Mouse (Mus musculus) forebrain, embryonic 14.5 days (tissue): ENCODE measurements around the gene Cyp11a1. TPM values are rescaled to one million over a fixed set of nuclear protein-coding genes. Genes with fewer than 3 reads are reported as not detected.

Source experiments
- ATAC-seq: fragments of 200-750 bp; cut with Nextera tagmentation; 2 replicates; pipeline ENCODE4 v1.8.0; 2017; ENCODE audit warnings: mild to moderate bottlenecking, moderate library complexity
- DNase-seq: peaks from one replicate; pipeline ENCODE4 v3.0.0-alpha.2; 2015; ENCODE audit warnings: low spot score
- H3K27ac ChIP-seq: fragments of 300-500 bp; sonication (generic); 2 replicates; pipeline ENCODE4 v1.5.1; 2014; ENCODE audit warnings: low read depth, mild to moderate bottlenecking, control low read depth, low read length, moderate library complexity
- H3K27me3 ChIP-seq: fragments of 300-500 bp; sonication (generic); replicated peaks from 2 replicates; pipeline ENCODE4 v1.6.1; 2014; ENCODE audit warnings: low read length, control low read depth, mixed read lengths; ENCODE audit not compliant: control insufficient read depth, insufficient read depth
- H3K36me3 ChIP-seq: fragments of 300-500 bp; sonication (generic); 2 replicates; pipeline ENCODE4 v1.6.1; 2014; ENCODE audit warnings: low read length, control low read depth; ENCODE audit not compliant: control insufficient read depth, insufficient read depth
- H3K4me1 ChIP-seq: fragments of 300-500 bp; sonication (generic); 2 replicates; pipeline ENCODE4 v1.6.1; 2014; ENCODE audit warnings: antibody characterized with exemption, low read length, control low read depth; ENCODE audit not compliant: control insufficient read depth, insufficient read depth
- H3K4me2 ChIP-seq: fragments of 300-500 bp; sonication (generic); 2 replicates; pipeline ENCODE4 v1.6.1; 2014; ENCODE audit warnings: mild to moderate bottlenecking, control low read depth, low read length
- H3K4me3 ChIP-seq: fragments of 300-500 bp; sonication (generic); 2 replicates; pipeline ENCODE4 v1.5.1; 2014; ENCODE audit warnings: low read depth, low read length, control low read depth
- H3K9ac ChIP-seq: fragments of 300-500 bp; sonication (generic); 2 replicates; pipeline ENCODE4 v1.6.1; 2014; ENCODE audit warnings: mild to moderate bottlenecking, low read length, control low read depth, moderate library complexity
- H3K9me3 ChIP-seq: fragments of 300-500 bp; sonication (generic); replicated peaks from 2 replicates; pipeline ENCODE4 v1.6.1; 2016; ENCODE audit warnings: low read length, control low read depth, mixed read lengths; ENCODE audit not compliant: control insufficient read depth
- WGBS: fragments of 180-500 bp; shearing (Covaris S2); extraction: QIAGEN DNeasy Blood & Tissue Kit; methylation state at CpG from one replicate; pipeline ENCODE4 v1.1.7; 2014; 5-methylcytosine and 5-hydroxymethylcytosine counted together
- polyA plus RNA-seq: library from polyadenylated mRNA; unstranded; fragments of >200 nt; fragmentation: Nextera tagmentation; extraction: Ambion mirVana; gene quantifications from 2 replicates; pipeline ENCODE4 v1.2.1, GENCODE M21; 2014

Cyp11a1 gene
- polyA plus RNA-seq, 1 experiment from 2014 or later = 0.15 TPM

- Histone ChIP-seq H3K4me1 (peaks cover 44% of the 10 kb centered on the region), H3K4me2 (no peak overlapping the region), H3K4me3 (no peak overlapping the region), H3K27me3 (no peaks in the 10 kb centered on the region), H3K36me3 (no peaks in the 10 kb centered on the region), H3K27ac (peak overlapping the region; percentile 53), H3K9ac (peak overlapping the region; percentile 37; the same call in 1 of the 2 replicates), H3K9me3 (no peaks in the 10 kb centered on the region)
- ATAC-seq = no peak
- WGBS = 46% methylated on average over 3 of the region's 3 CpGs
- DNase-seq = no peak
Measured at GRCm38 (mm10) chr9:58053544-58053943, 47.3 kb downstream of the Cyp11a1 start.

DNA sequence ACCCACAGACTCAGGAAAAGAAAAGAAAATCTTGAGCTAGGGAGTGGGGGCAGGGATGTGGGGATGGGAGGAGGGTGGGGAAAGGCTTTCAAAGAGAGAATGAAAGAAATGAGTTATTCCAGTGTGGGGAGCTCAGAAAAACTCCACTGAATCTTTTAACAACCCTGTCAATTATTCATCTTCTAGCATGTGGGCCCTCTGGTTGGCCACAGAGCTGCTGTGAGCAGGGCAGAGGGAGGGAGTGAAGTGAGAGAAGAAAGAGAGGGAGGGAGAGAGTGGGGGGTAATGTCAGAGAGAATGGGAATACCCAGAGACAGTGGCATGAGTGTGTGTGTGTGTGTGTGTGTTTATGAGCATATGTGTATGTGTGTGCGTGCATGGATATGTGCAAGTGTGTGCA lies 47.8 kb downstream of the Cyp11a1 start:
- Histone ChIP-seq H3K9me3 (no peaks in the 10 kb centered on the region), H3K36me3 (no peaks in the 10 kb centered on the region), H3K4me1 (peaks cover 39% of the 10 kb centered on the region), H3K27me3 (no peaks in the 10 kb centered on the region), H3K27ac (peak overlapping the region; percentile 53; the same call in 1 of the 2 replicates), H3K4me3 (no peak overlapping the region), H3K9ac (no peak overlapping the region), H3K4me2 (no peak overlapping the region)
- WGBS = 71% methylated on average over 1 of the region's 1 CpGs
- peak; percentile 15; the same call in 1 of the 2 replicates for ATAC-seq
- no peak for DNase-seq

DNA sequence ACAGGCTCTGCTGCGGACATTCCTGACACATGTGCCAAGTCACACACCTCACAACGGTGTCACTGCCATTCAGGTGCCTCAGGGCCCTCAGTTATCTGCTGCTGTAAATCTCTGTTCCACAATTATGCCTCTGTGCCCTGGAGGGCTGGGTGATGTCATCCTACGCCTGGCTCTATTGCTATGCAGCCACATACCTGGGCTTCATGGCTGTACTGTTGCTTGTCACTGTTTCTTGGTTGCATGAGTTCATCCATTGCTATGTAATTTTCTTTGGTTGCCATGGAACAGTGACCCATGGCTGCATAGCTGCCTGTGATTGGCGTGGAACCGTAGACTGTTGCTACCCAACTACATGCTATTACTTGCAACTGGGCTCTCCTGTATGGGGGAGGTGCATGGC lies 49.5 kb downstream of the Cyp11a1 start:
- H3K9ac ChIP-seq = no peak overlapping the region
- WGBS = 78% methylated on average over 5 of the region's 5 CpGs
- H3K9me3 ChIP-seq = no peaks in the 10 kb centered on the region
- H3K4me1 ChIP-seq = peaks cover 40% of the 10 kb centered on the region
- no peaks in the 10 kb centered on the region for H3K36me3 ChIP-seq
- 0 out of 2 replicates have a peak overlapping the region, but pooled peaks have one; percentile 39 for H3K27ac ChIP-seq
- no peaks in the 10 kb centered on the region for H3K27me3 ChIP-seq
- no peak for ATAC-seq
- no peak overlapping the region for H3K4me2 ChIP-seq
- no peak overlapping the region for H3K4me3 ChIP-seq
- no peak for DNase-seq

GRCm38 (mm10) chr9:58059920-58060319 lies 53.7 kb downstream of the Cyp11a1 start:
- 50% methylated on average over 1 of the region's 1 CpGs for WGBS
- H3K4me2 ChIP-seq = no peak overlapping the region
- H3K9ac ChIP-seq = no peak overlapping the region
- ATAC-seq = no peak
- no peaks in the 10 kb centered on the region for H3K9me3 ChIP-seq
- no peak for DNase-seq
- no peaks in the 10 kb centered on the region for H3K36me3 ChIP-seq
- no peaks in the 10 kb centered on the region for H3K27me3 ChIP-seq
- no peak overlapping the region for H3K4me3 ChIP-seq
- peaks cover 50% of the 10 kb centered on the region for H3K4me1 ChIP-seq
- H3K27ac ChIP-seq = peak overlapping the region; percentile 75

GRCm38 (mm10) chr9:58060677-58061667 lies 54.8 kb downstream of the Cyp11a1 start:
- DNase-seq = peak; percentile 69
- Histone ChIP-seq H3K36me3 (no peaks in the 10 kb centered on the region), H3K9ac (peak overlapping the region; percentile 13), H3K27ac (peak overlapping the region; percentile 75), H3K4me1 (peaks cover 53% of the 10 kb centered on the region), H3K4me2 (no peak overlapping the region), H3K27me3 (no peaks in the 10 kb centered on the region), H3K9me3 (no peaks in the 10 kb centered on the region), H3K4me3 (no peak overlapping the region)
- ATAC-seq = peak; percentile 66
- WGBS = 6% methylated on average over 23 of the region's 23 CpGs

DNA sequence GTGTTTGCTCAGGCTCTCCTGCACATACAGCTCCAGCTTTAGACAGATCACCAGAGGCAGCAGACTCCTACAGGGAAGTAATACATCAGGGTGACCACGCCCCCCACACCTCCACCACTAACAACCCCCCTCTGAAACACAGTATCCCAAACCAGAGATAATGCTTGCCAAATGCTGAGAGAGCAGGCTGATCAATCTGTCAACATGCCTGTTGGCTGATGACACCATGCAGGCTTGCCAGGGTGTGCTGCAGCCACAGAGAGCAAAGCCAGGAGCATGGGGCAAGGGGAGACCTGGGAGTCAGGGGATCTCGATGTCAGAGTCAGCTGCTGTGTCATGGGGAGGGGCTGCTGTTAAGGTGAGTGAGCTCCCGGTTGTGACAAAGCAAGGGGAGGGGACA lies 57.3 kb downstream of the Cyp11a1 start, which contains the start of gene Stra6:
Gene Stra6 (plus strand): TSS at position 258 of the 400 bp plus-strand sequence.
- ATAC-seq (no peak), DNase-seq (no peak)
- H3K27me3 ChIP-seq = no peaks in the 10 kb centered on the region
- WGBS = 36% methylated on average over 3 of the region's 3 CpGs
- H3K4me1 ChIP-seq = peaks cover 70% of the 10 kb centered on the region
- H3K27ac ChIP-seq = peak within 1 kb of the TSS; percentile 92
- H3K4me3 ChIP-seq = no peak within 1 kb of the TSS
- H3K9me3 ChIP-seq = no peaks in the 10 kb centered on the region
- no peak within 1 kb of the TSS for H3K4me2 ChIP-seq
- no peak within 1 kb of the TSS for H3K9ac ChIP-seq
- no peaks in the 10 kb centered on the region for H3K36me3 ChIP-seq

DNA sequence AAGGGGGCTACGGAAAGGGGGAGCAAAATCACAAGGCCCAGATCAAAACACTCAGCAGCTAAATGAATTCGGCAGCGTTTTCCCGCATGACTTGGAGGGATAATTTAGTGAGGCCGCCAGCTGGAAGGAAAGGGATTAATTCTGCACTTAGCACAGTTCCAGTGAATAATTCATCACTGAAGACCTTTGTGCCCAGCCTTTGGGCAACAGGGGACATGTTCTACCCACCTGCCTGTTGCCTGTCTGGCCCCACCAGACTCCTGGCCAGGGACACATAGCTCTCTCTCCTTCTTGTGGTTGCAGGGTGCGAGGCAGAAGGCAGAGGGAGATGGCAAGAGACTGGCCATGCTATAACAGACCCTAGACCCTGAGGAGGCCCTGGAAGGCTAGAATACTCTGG lies 59.3 kb downstream of the Cyp11a1 start:
- ATAC-seq (peak; percentile 65), DNase-seq (peak; percentile 87)
- no peak overlapping the region for H3K4me3 ChIP-seq
- H3K9ac ChIP-seq = no peak overlapping the region
- H3K4me1 ChIP-seq = peaks cover 61% of the 10 kb centered on the region
- no peaks in the 10 kb centered on the region for H3K36me3 ChIP-seq
- no peaks in the 10 kb centered on the region for H3K27me3 ChIP-seq
- no peaks in the 10 kb centered on the region for H3K9me3 ChIP-seq
- peak overlapping the region; percentile 92 for H3K27ac ChIP-seq
- WGBS = 6% methylated on average over 6 of the region's 6 CpGs
- H3K4me2 ChIP-seq = no peak overlapping the region

- Histone ChIP-seq H3K4me2 (no peak overlapping the region), H3K9ac (peak overlapping the region; percentile 17; the same call in 1 of the 2 replicates), H3K9me3 (no peaks in the 10 kb centered on the region), H3K4me1 (peaks cover 59% of the 10 kb centered on the region), H3K27ac (peak overlapping the region; percentile 92), H3K36me3 (no peaks in the 10 kb centered on the region), H3K27me3 (no peaks in the 10 kb centered on the region), H3K4me3 (no peak overlapping the region)
- DNase-seq = no peak
- WGBS = 76% methylated on average over 6 of the region's 6 CpGs
- ATAC-seq = 0 out of 2 replicates have a peak, but pooled peaks have one; percentile 14
Measured at GRCm38 (mm10) chr9:58065977-58066730, 59.9 kb downstream of the Cyp11a1 start.
